Mouse (Mus musculus): ENCODE data around the gene Dlk1. TPM values are rescaled to one million over a fixed set of nuclear protein-coding genes. Genes with fewer than 3 reads are reported as not detected.

Dlk1 gene
- total and polyA plus RNA-seq, 2 experiments = 0.05 TPM; not detected in 1

DNA sequence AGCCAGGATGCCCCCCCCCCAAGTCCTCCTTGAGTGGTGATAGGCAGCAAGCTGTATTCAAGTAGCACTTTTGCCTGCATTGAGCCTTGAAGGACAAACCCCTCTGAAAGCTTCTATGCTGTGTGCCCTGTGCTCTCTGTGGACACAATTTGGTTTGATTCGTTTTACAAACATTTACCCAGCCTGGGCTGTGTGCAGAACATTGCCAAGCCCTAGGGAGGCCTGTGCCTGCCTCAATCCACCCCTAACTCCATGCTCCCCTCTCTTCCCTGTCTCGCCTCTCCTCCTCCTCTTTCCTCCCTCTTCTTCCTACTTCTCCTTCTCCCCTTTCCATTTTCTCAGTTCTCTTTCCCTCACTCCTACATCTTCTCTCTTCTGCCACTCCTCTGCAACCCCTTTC is 29.5 kb upstream of the Dlk1 start:
- DNase-seq (ENCODE audit: extremely low read depth, low read depth, low spot score) = no peak
- H3K27ac ChIP-seq (replicated peaks; ENCODE audit: insufficient read depth, low read depth, low read length) = no peak overlapping the region
- no peak overlapping the region for H3K4me3 ChIP-seq (ENCODE audit: insufficient read depth, low read depth, low read length)
- no peaks in the 10 kb centered on the region for H3K79me2 ChIP-seq (ENCODE audit: control insufficient read depth, insufficient read depth, low read length)
- H3K9ac ChIP-seq (ENCODE audit: low read depth, low read length) = no peak overlapping the region
- no peaks in the 10 kb centered on the region for H3K36me3 ChIP-seq (ENCODE audit: control insufficient read depth, insufficient read depth, low read length)
- 37% methylated on average over 2 of the region's 2 CpGs for WGBS
- no peak for TF ChIP-seq POLR2A (IDR thresholded peaks at IDR 0.05; ENCODE audit: extremely low read depth, insufficient read depth, low read length)
- no peak for TF ChIP-seq CTCF (IDR thresholded peaks at IDR 0.05; ENCODE audit: low read depth, low read length)
- no peaks in the 10 kb centered on the region for H3K4me1 ChIP-seq (ENCODE audit: control insufficient read depth, insufficient read depth, low read length)
- H3K27me3 ChIP-seq (ENCODE audit: control insufficient read depth, insufficient read depth, low read length) = no peaks in the 10 kb centered on the region

DNA sequence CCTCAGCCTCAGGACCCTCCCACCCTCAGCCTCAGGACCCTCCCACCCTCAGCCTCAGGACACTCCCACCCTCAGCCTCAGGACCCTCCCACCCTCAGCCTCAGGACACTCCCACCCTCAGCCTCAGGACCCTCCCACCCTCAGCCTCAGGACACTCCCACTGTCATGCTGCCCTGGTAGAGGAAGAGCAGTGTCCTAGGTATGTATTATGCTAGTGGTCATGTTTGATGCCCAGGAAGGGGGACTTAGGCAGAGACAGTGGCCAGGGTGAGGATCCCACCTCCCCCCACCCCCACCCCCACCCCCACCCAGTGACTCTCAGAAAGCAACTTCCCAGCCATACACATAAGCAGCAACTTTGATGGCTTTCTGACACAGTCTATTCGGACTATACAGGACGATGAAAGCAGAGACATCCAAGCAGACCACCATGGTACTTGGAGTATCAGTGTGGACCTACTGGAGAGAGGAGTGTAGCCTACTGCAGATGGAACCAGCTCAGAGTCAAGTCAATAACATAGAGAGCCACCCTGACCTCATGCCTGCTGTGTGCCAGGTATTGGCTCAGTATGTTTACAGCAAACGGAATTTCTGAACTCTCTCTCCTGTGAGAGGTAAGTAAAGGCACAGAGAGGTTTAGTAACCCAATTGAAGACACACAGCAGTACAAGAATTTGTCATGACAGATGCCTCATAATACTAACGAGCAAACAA is 28.8 kb upstream of the Dlk1 start:
- no peaks in the 10 kb centered on the region for H3K4me1 ChIP-seq (ENCODE audit: control insufficient read depth, insufficient read depth, low read length)
- no peak overlapping the region for H3K4me3 ChIP-seq (ENCODE audit: insufficient read depth, low read depth, low read length)
- no peak for DNase-seq (ENCODE audit: extremely low read depth, low read depth, low spot score)
- no peaks in the 10 kb centered on the region for H3K36me3 ChIP-seq (ENCODE audit: control insufficient read depth, insufficient read depth, low read length)
- no peak for TF ChIP-seq POLR2A (IDR thresholded peaks at IDR 0.05; ENCODE audit: extremely low read depth, insufficient read depth, low read length)
- TF ChIP-seq CTCF (IDR thresholded peaks at IDR 0.05; ENCODE audit: low read depth, low read length) = no peak
- H3K9ac ChIP-seq (ENCODE audit: low read depth, low read length) = no peak overlapping the region
- no peaks in the 10 kb centered on the region for H3K79me2 ChIP-seq (ENCODE audit: control insufficient read depth, insufficient read depth, low read length)
- no peaks in the 10 kb centered on the region for H3K27me3 ChIP-seq (ENCODE audit: control insufficient read depth, insufficient read depth, low read length)
- WGBS = 57% methylated on average over 4 of the region's 4 CpGs
- no peak overlapping the region for H3K27ac ChIP-seq (replicated peaks; ENCODE audit: insufficient read depth, low read depth, low read length)

DNA sequence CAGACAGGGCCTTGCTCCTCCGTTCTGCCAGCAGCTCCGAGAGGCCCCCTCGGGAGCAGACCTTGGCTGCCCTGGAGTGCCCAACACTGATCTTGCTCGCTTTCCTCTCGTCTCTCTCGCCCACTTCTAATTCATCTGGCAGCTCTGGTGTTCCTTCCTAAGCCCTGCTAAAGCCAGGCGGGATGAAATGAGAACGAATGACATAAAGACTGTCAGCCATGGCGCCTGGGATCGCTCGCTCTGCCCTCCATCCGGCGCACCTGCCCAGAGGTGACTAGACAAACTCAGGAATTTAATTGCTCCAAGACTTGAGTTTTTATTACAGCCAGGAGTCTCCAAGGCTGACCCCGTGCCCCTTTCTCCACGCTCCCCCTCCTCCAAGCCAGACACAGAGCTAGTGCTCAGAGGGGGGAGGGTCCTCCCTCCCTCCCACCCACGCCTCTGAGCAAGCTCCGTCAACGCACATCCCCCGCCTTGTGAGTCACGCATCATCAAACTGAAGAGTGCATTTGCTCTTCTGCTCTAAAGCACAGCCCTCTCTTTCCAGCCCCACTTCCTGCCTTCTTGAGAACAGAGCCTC is 27.8 kb upstream of the Dlk1 start:
- H3K79me2 ChIP-seq (ENCODE audit: control insufficient read depth, insufficient read depth, low read length) = no peaks in the 10 kb centered on the region
- 45% methylated on average over 20 of the region's 20 CpGs for WGBS
- H3K36me3 ChIP-seq (ENCODE audit: control insufficient read depth, insufficient read depth, low read length) = no peaks in the 10 kb centered on the region
- no peak overlapping the region for H3K9ac ChIP-seq (ENCODE audit: low read depth, low read length)
- DNase-seq (ENCODE audit: extremely low read depth, low read depth, low spot score) = no peak
- H3K27ac ChIP-seq (replicated peaks; ENCODE audit: insufficient read depth, low read depth, low read length) = no peak overlapping the region
- H3K27me3 ChIP-seq (ENCODE audit: control insufficient read depth, insufficient read depth, low read length) = no peaks in the 10 kb centered on the region
- no peak overlapping the region for H3K4me3 ChIP-seq (ENCODE audit: insufficient read depth, low read depth, low read length)
- no peak for TF ChIP-seq POLR2A (IDR thresholded peaks at IDR 0.05; ENCODE audit: extremely low read depth, insufficient read depth, low read length)
- TF ChIP-seq CTCF (IDR thresholded peaks at IDR 0.05; ENCODE audit: low read depth, low read length) = no peak
- no peaks in the 10 kb centered on the region for H3K4me1 ChIP-seq (ENCODE audit: control insufficient read depth, insufficient read depth, low read length)

DNA sequence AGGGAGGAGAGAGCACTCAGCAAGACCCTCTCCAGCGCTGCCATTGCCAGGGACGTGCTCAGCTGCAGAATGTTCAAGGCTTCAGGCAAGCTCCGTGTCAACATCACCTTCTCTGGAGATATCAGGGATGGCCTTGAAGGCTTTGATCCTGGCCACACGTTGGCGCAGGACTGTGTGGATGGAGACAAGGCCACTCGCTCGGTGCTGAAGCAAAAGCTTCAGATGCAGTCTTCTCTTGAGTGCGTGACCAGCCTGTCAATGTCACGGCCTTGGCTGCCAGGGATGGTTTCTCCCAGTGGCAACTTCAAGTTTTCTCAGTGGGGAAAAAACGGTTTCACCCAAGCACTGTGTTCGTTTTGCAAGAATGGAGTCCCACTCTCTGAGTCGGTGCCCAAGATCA is 26.6 kb upstream of the Dlk1 start:
- no peak for DNase-seq (ENCODE audit: extremely low read depth, low read depth, low spot score)
- Histone ChIP-seq H3K36me3 (ENCODE audit: control insufficient read depth, insufficient read depth, low read length) (no peaks in the 10 kb centered on the region), H3K27me3 (ENCODE audit: control insufficient read depth, insufficient read depth, low read length) (no peaks in the 10 kb centered on the region), H3K27ac (replicated peaks; ENCODE audit: insufficient read depth, low read depth, low read length) (no peak overlapping the region), H3K4me3 (ENCODE audit: insufficient read depth, low read depth, low read length) (no peak overlapping the region), H3K4me1 (ENCODE audit: control insufficient read depth, insufficient read depth, low read length) (no peaks in the 10 kb centered on the region), H3K79me2 (ENCODE audit: control insufficient read depth, insufficient read depth, low read length) (no peaks in the 10 kb centered on the region), H3K9ac (ENCODE audit: low read depth, low read length) (no peak overlapping the region)
- 78% methylated on average over 12 of the region's 12 CpGs for whole genome bisulfite sequencing
- TF ChIP-seq CTCF (IDR thresholded peaks at IDR 0.05; ENCODE audit: low read depth, low read length) (no peak), POLR2A (IDR thresholded peaks at IDR 0.05; ENCODE audit: extremely low read depth, insufficient read depth, low read length) (no peak)

DNA sequence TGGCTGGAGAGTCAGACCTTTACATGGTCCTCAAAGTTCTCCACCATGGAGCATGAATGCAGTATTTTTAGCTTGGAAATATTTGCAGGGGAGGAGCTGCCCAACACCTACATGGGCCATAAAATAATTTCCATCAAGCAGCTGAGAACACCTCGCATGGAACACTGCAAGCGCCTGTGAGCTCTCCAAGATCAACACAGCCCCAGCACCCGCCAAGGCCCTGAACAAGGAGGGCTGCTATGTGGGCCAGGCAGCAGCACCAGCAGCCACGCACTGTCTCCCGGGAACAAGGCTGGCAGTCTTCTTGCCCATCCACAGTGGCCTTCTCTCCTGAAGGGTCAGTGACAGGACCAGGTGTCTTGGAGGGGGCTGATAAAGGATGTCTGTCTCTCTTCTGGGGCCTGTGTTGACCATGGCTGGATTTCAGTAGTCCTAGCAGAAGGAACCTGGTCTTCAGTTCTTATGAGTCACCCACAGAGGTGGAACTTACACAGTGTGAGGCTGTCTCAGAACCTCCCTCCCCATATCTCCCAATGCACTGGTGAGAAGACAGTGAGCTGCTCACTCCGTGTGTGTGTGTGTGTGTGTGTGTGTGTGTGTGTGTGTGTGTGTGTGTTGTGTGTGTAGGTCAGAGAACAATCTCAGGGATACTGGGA is 20.0 kb upstream of the Dlk1 start:
- Histone ChIP-seq H3K36me3 (ENCODE audit: control insufficient read depth, insufficient read depth, low read length) (no peaks in the 10 kb centered on the region), H3K4me3 (ENCODE audit: insufficient read depth, low read depth, low read length) (no peak overlapping the region), H3K9ac (ENCODE audit: low read depth, low read length) (no peak overlapping the region), H3K27ac (replicated peaks; ENCODE audit: insufficient read depth, low read depth, low read length) (no peak overlapping the region), H3K79me2 (ENCODE audit: control insufficient read depth, insufficient read depth, low read length) (no peaks in the 10 kb centered on the region), H3K4me1 (ENCODE audit: control insufficient read depth, insufficient read depth, low read length) (peaks cover 4% of the 10 kb centered on the region), H3K27me3 (ENCODE audit: control insufficient read depth, insufficient read depth, low read length) (no peaks in the 10 kb centered on the region)
- 81% methylated on average over 6 of the region's 6 CpGs for WGBS
- TF ChIP-seq CTCF (IDR thresholded peaks at IDR 0.05; ENCODE audit: low read depth, low read length) (no peak), POLR2A (IDR thresholded peaks at IDR 0.05; ENCODE audit: extremely low read depth, insufficient read depth, low read length) (no peak)
- DNase-seq (ENCODE audit: extremely low read depth, low read depth, low spot score) = no peak

Measured in liver, adult 2 months (tissue).